Mouse (Mus musculus): ENCODE results near the gene Akap2. TPM values are rescaled to one million over a fixed set of nuclear protein-coding genes. Genes with fewer than 3 reads are reported as not detected.

Gene Akap2
- total RNA-seq, 2 experiments from 2014 or later, result 39.4 to 43.5 TPM

DNA sequence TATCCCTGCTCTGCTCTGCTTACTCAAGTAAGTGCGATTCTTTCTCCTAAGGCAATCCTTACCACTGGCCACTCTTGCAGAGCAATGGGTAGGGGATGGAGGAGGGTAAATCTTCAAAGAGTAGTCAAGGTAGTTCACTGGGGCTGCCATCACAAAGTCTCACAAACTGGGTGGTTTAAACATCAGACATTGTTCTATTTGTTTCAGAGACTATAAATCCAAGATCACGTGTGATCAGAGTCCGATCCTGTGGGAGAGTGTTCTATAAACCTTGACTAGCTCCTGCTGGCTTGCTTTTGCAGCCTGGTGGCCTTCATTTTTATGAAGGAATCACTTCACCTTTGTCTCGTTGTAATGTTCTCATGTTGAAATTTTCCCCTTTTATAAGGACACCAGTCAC, 199.3 kb downstream of the Akap2 start:
- DNase-seq (ENCODE audit: low spot score in 2 of 2), result no peak
- intact Hi-C loops (cut with DNase I), result no loop called here

GRCm38 (mm10) chr4:57919494-57920423, 202.3 kb downstream of the Akap2 start:
- DNase-seq (ENCODE audit: low spot score in 2 of 2), result no peak
- intact Hi-C loops (cut with DNase I), result no loop called here

- no peak for DNase-seq (ENCODE audit: low spot score in 2 of 2)
- intact Hi-C loops (cut with DNase I), result no loop called here
Measured at GRCm38 (mm10) chr4:57920522-57920921, 203.1 kb downstream of the Akap2 start.

- intact Hi-C loops (cut with DNase I), result no loop called here
- no peak for DNase-seq (ENCODE audit: low spot score in 2 of 2)
Measured at GRCm38 (mm10) chr4:57922171-57922570, 204.7 kb downstream of the Akap2 start.

- intact Hi-C loops (cut with DNase I), result no loop called here
- DNase-seq (ENCODE audit: low spot score in 2 of 2), result no peak
Measured at GRCm38 (mm10) chr4:57924556-57925071, 207.2 kb downstream of the Akap2 start.

DNA sequence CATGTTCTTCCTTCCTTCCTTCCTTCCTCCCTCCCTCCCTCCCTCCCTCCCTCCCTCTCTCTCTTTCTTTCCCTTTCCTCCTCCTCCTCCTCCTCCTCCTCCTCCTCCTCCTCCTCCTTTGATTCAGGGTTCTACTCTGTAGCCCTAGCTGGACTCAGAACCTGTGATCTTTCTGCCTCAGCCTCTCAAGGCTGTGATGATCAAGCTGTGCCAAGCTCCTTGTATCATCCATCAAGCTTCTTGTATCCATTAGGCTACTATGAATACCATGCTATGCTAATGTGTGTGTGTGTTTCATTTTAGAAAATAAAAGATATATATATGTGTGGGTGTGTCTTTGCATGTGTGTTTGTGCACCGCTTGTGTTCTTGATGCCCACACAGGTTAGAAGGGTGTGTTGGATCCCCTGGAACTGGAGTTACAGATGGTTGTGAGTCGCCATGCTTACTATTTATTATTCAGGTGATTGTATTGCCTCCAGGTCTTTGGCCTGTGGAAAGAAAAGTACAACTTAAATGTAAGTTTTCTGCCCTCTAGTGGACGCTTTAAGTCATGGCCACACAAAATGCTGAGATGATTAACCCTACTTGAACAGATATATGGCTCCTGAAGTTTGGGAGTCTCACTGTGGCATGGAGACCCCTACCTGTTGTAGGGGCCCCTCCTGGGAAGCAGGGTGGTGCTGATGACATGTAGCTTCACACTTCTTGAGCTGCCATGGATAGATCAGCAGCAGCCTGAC, 210.2 kb downstream of the Akap2 start:
- DNase-seq (ENCODE audit: low spot score in 2 of 2), result no peak
- intact Hi-C loops (cut with DNase I), result no loop called here

- DNase-seq (ENCODE audit: low spot score in 2 of 2), result no peak
- intact Hi-C loops (cut with DNase I), result no loop called here
Measured at GRCm38 (mm10) chr4:57930559-57931170, 213.2 kb downstream of the Akap2 start.

GRCm38 (mm10) chr4:57934181-57934580, 216.7 kb downstream of the Akap2 start:
- DNase-seq (ENCODE audit: low spot score in 2 of 2), result no peak
- intact Hi-C loops (cut with DNase I), result no loop called here

- no peak for DNase-seq (ENCODE audit: low spot score in 2 of 2)
- intact Hi-C loops (cut with DNase I), result no loop called here
Measured at GRCm38 (mm10) chr4:57937292-57937691, 219.8 kb downstream of the Akap2 start.

- intact Hi-C loops (cut with DNase I), result no loop called here
- no peak for DNase-seq (ENCODE audit: low spot score in 2 of 2)
Measured at GRCm38 (mm10) chr4:57940631-57941030, 223.2 kb downstream of the Akap2 start.

- intact Hi-C loops (cut with DNase I), result no loop called here
Measured at GRCm38 (mm10) chr4:57942892-57943291, 225.4 kb downstream of the Akap2 start.

More at GRCm38 (mm10) chr4:57942892-57943291, 225.4 kb downstream of the Akap2 start:
- DNase-seq (ENCODE audit: low spot score in 2 of 2), result no peak

Other genes with a start within 250 kb of the Akap2 start
- 10 to 100 TPM; 15.8 to 21.2 TPM for gene Pakap, start 149.5 kb upstream of the Akap2 start, total RNA-seq (2021)
- under 1 TPM; 0.15 to 0.18 TPM for gene D630039A03Rik, start 198.6 kb downstream of the Akap2 start, total RNA-seq (2021)
- 100 to 1,000 TPM in 1 of 2 experiments, 10 to 100 TPM in 1; 97.6 to 113 TPM for gene Txn1, start 238.8 kb downstream of the Akap2 start, total RNA-seq (2021)